Mouse (Mus musculus): ENCODE measurements around the gene Tmem178. TPM values are rescaled to one million over a fixed set of nuclear protein-coding genes. Genes with fewer than 3 reads are reported as not detected.

Gene Tmem178
- polyA plus RNA-seq, 1 experiment from 2014 or later: 30.5 TPM

DNA sequence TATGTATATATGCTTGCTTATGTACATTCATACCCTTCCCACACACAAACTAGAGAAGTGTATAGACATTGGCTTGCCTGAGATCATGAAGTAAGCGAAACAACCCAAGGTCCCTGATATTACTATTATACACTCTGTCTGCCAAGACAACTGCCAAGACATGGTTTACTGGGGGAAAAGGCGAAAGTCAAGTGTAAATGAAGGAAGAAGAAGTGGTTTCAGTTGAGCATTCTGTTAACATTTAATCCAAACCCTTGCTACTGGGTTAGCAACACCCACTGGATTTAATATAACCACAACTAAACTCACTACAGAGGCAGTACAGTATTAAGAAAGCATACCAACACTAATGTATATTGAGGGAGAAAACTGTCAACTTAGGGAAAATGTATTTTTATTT is 28.8 kb upstream of the Tmem178 start:
- H3K27me3 ChIP-seq (ENCODE audit: control insufficient read depth, insufficient read depth, low read length): no peaks in the 10 kb centered on the region
- ATAC-seq (ENCODE audit: low FRiP score, low TSS enrichment): no peak
- H3K9me3 ChIP-seq (ENCODE audit: control insufficient read depth, low read length): no peaks in the 10 kb centered on the region
- H3K4me3 ChIP-seq (replicated peaks; ENCODE audit: low read depth, low read length): no peak overlapping the region
- no peak overlapping the region for H3K9ac ChIP-seq (replicated peaks; ENCODE audit: low read length)
- H3K36me3 ChIP-seq (ENCODE audit: control insufficient read depth, insufficient read depth, low read length): no peaks in the 10 kb centered on the region
- no peak for DNase-seq
- H3K4me1 ChIP-seq (ENCODE audit: control insufficient read depth, insufficient read depth, low read length): no peaks in the 10 kb centered on the region
- WGBS: 90% methylated on average over 2 of the region's 2 CpGs
- H3K27ac ChIP-seq (replicated peaks; ENCODE audit: low read depth, low read length): no peak overlapping the region
- H3K4me2 ChIP-seq (ENCODE audit: low read length): no peak overlapping the region

DNA sequence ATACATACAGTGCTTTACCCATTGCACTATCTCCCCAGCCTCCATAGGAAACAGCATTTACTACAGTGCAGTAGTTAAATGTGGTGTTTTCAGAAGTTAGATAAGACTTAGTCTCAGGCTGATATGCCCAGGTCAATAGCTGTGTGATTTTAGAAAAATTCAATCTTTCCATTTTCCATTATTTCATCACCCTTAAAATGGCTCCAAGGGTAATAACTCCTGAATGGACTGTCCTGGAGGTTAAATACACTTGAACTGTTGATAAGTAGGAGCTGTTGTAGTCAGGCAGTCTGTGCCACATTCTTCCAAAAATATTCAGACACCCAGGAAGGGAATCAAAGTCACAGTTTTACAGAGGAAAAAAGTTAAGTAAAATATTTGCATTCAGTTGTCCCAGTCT is 25.2 kb upstream of the Tmem178 start:
- Histone ChIP-seq H3K4me3 (replicated peaks; ENCODE audit: low read depth, low read length) (no peak overlapping the region), H3K4me2 (ENCODE audit: low read length) (no peak overlapping the region), H3K36me3 (ENCODE audit: control insufficient read depth, insufficient read depth, low read length) (no peaks in the 10 kb centered on the region), H3K9me3 (ENCODE audit: control insufficient read depth, low read length) (no peaks in the 10 kb centered on the region), H3K27ac (replicated peaks; ENCODE audit: low read depth, low read length) (no peak overlapping the region), H3K27me3 (ENCODE audit: control insufficient read depth, insufficient read depth, low read length) (no peaks in the 10 kb centered on the region), H3K9ac (replicated peaks; ENCODE audit: low read length) (no peak overlapping the region), H3K4me1 (ENCODE audit: control insufficient read depth, insufficient read depth, low read length) (no peaks in the 10 kb centered on the region)
- no peak for DNase-seq
- no peak for ATAC-seq (ENCODE audit: low FRiP score, low TSS enrichment)

DNA sequence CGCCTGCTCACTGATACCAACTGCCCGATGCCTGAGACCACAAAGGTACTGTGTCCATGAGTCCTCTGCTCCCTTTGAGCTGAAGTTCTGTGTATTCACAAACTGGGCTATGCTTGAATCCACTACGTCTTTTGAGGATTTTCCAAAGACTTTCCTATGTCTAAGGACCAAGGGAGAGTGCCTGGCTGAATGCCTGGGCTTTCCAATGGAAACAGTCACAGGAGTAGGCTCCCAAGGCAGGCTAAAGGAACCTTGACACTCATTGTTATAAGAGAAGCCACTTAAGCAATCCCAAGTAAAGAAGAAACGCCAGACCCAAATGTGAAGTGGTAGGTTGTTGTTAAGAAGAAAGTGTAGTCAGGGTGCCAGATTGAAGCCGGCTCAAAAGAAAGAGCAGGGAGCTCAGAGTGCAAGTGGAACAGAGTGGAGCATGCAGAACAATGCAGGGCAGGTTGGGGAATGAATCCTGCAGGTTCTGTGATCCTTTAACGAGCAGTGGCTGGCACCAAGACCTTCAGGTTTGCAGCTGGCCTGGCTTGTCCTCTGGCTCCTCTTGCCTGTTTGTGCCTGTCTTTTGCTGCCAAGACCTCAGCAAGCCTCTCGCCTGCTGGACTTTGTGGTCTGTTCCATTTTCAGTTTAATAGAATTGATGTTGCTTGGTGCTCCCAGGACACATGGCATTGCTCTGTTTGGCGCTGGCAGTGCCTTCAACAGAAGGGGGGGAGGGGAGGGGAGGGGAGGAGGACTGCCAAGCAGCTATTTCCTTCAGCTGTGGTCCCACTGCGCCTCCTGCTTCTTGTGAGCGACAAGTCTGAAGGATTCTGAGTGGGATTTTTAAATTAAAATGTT is 22.9 kb upstream of the Tmem178 start:
- Histone ChIP-seq H3K27ac (replicated peaks; ENCODE audit: low read depth, low read length) (no peak overlapping the region), H3K4me1 (ENCODE audit: control insufficient read depth, insufficient read depth, low read length) (no peaks in the 10 kb centered on the region), H3K4me2 (ENCODE audit: low read length) (no peak overlapping the region), H3K36me3 (ENCODE audit: control insufficient read depth, insufficient read depth, low read length) (no peaks in the 10 kb centered on the region), H3K27me3 (ENCODE audit: control insufficient read depth, insufficient read depth, low read length) (no peaks in the 10 kb centered on the region), H3K4me3 (replicated peaks; ENCODE audit: low read depth, low read length) (no peak overlapping the region), H3K9ac (replicated peaks; ENCODE audit: low read length) (no peak overlapping the region), H3K9me3 (ENCODE audit: control insufficient read depth, low read length) (no peaks in the 10 kb centered on the region)
- DNase-seq (peak; percentile 61), ATAC-seq (ENCODE audit: low FRiP score, low TSS enrichment) (no peak)
- WGBS: 73% methylated on average over 10 of the region's 10 CpGs

DNA sequence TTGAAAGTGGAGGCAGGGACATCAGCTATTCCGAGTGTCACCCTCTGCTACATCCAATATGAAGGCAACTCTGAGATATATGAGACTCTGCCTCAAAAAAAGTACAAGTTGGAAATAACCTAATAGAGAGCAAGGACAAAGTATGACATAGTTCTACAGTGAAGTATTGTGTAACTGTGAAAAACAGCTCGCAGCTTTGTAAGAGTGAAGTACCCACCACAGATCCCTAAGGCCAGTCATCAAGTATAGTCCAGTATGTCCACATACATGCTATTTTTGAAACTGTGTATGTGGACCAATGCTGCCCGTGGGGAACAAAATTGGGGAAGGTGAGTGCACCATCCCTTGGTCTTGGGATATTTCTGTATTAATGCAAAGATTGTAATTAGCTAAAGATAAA is 18.9 kb upstream of the Tmem178 start:
- 93% methylated on average over 3 of the region's 3 CpGs for WGBS
- Histone ChIP-seq H3K27ac (replicated peaks; ENCODE audit: low read depth, low read length) (no peak overlapping the region), H3K9me3 (ENCODE audit: control insufficient read depth, low read length) (no peaks in the 10 kb centered on the region), H3K27me3 (ENCODE audit: control insufficient read depth, insufficient read depth, low read length) (no peaks in the 10 kb centered on the region), H3K9ac (replicated peaks; ENCODE audit: low read length) (no peak overlapping the region), H3K36me3 (ENCODE audit: control insufficient read depth, insufficient read depth, low read length) (no peaks in the 10 kb centered on the region), H3K4me2 (ENCODE audit: low read length) (no peak overlapping the region), H3K4me1 (ENCODE audit: control insufficient read depth, insufficient read depth, low read length) (no peaks in the 10 kb centered on the region), H3K4me3 (replicated peaks; ENCODE audit: low read depth, low read length) (no peak overlapping the region)
- ATAC-seq (ENCODE audit: low FRiP score, low TSS enrichment) (no peak), DNase-seq (no peak)

DNA sequence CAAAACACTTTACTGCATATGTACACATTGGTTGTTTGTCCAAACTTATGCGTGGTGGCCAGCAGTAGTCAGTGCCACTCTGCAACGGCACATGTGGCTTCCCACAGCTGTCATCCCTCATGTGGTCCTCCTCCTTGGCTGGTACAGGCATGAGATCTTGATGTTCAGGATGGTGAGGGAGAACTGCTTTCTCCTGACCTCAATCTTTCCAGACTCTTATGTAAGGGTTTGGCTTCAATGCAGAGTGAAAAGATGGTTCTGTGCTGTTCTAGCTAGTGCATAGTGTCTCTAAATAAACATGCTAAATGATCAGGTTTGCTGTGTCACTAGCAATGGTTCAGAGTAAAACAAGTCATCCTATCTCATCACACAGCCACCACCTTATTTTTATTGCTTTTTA is 17.3 kb upstream of the Tmem178 start:
- Histone ChIP-seq H3K36me3 (ENCODE audit: control insufficient read depth, insufficient read depth, low read length) (no peaks in the 10 kb centered on the region), H3K9ac (replicated peaks; ENCODE audit: low read length) (no peak overlapping the region), H3K4me3 (replicated peaks; ENCODE audit: low read depth, low read length) (no peak overlapping the region), H3K27ac (replicated peaks; ENCODE audit: low read depth, low read length) (no peak overlapping the region), H3K4me1 (ENCODE audit: control insufficient read depth, insufficient read depth, low read length) (no peaks in the 10 kb centered on the region), H3K27me3 (ENCODE audit: control insufficient read depth, insufficient read depth, low read length) (no peaks in the 10 kb centered on the region), H3K9me3 (ENCODE audit: control insufficient read depth, low read length) (no peaks in the 10 kb centered on the region), H3K4me2 (ENCODE audit: low read length) (no peak overlapping the region)
- DNase-seq: no peak
- no peak for ATAC-seq (ENCODE audit: low FRiP score, low TSS enrichment)
- 96% methylated on average over 2 of the region's 2 CpGs for WGBS

DNA sequence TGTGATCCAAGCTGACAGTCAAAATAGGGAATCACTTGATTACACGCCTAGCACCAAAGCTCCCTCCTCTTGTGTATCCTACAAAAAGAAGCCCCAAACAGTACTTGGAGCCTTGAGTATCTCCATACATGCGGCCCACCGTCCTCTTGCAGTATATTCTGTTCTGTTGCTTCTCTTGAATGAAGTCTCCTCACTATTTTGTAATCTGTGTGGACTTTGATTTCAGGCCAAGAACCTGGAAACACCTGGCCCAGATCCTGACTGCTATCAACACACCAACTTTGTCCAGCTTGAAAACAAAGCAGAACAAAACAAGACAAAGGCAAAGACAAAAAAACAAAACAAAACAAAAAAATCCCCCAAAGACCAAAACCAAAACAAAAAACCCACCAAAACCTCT is 11.7 kb upstream of the Tmem178 start:
- no peak for DNase-seq
- WGBS: 89% methylated on average over 3 of the region's 3 CpGs
- no peak for ATAC-seq (ENCODE audit: low FRiP score, low TSS enrichment)

DNA sequence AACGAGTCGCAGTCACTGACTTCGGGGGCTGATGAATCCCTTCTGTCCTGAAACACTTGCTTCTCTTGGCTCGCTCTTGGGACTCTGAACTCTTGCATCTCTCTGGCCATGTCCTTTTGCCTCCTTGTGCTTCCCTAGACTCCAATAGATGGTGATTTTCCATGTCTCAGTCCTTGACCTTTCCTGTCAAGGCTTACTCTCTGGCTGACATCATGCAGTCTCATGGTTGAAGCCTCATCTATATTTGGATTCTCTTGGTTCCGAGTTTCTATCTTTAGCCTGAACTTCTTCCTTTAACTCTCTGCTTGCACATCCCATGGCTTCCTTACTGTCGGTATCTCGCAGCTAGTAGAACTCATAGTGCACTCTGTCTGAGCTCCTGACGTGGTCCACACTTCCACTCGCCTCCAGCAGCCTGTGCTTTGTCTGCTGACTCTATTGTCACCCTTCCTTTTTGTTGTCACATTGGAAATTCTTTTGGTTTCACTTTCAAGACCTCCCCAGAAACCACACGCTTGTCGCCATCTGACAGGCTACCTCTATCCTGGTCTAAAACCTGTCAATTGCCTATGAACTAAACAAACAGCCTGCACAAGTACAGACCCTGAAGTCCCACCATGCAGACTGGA is 10.9 kb upstream of the Tmem178 start:
- 75% methylated on average over 11 of the region's 11 CpGs for WGBS
- H3K4me1 ChIP-seq (ENCODE audit: control insufficient read depth, insufficient read depth, low read length): no peaks in the 10 kb centered on the region
- H3K4me2 ChIP-seq (ENCODE audit: low read length): no peak overlapping the region
- no peak overlapping the region for H3K9ac ChIP-seq (replicated peaks; ENCODE audit: low read length)
- no peak for DNase-seq
- no peak for ATAC-seq (ENCODE audit: low FRiP score, low TSS enrichment)
- no peaks in the 10 kb centered on the region for H3K27me3 ChIP-seq (ENCODE audit: control insufficient read depth, insufficient read depth, low read length)
- no peaks in the 10 kb centered on the region for H3K9me3 ChIP-seq (ENCODE audit: control insufficient read depth, low read length)
- no peaks in the 10 kb centered on the region for H3K36me3 ChIP-seq (ENCODE audit: control insufficient read depth, insufficient read depth, low read length)
- no peak overlapping the region for H3K27ac ChIP-seq (replicated peaks; ENCODE audit: low read depth, low read length)
- H3K4me3 ChIP-seq (replicated peaks; ENCODE audit: low read depth, low read length): no peak overlapping the region

More for the DNA sequence above, 11.7 kb upstream of the Tmem178 start:
- Histone ChIP-seq H3K4me1 (ENCODE audit: control insufficient read depth, insufficient read depth, low read length) (no peaks in the 10 kb centered on the region), H3K36me3 (ENCODE audit: control insufficient read depth, insufficient read depth, low read length) (no peaks in the 10 kb centered on the region), H3K4me2 (ENCODE audit: low read length) (no peak overlapping the region), H3K27ac (replicated peaks; ENCODE audit: low read depth, low read length) (no peak overlapping the region), H3K9me3 (ENCODE audit: control insufficient read depth, low read length) (no peaks in the 10 kb centered on the region), H3K4me3 (replicated peaks; ENCODE audit: low read depth, low read length) (no peak overlapping the region), H3K9ac (replicated peaks; ENCODE audit: low read length) (no peak overlapping the region), H3K27me3 (ENCODE audit: control insufficient read depth, insufficient read depth, low read length) (no peaks in the 10 kb centered on the region)

DNA sequence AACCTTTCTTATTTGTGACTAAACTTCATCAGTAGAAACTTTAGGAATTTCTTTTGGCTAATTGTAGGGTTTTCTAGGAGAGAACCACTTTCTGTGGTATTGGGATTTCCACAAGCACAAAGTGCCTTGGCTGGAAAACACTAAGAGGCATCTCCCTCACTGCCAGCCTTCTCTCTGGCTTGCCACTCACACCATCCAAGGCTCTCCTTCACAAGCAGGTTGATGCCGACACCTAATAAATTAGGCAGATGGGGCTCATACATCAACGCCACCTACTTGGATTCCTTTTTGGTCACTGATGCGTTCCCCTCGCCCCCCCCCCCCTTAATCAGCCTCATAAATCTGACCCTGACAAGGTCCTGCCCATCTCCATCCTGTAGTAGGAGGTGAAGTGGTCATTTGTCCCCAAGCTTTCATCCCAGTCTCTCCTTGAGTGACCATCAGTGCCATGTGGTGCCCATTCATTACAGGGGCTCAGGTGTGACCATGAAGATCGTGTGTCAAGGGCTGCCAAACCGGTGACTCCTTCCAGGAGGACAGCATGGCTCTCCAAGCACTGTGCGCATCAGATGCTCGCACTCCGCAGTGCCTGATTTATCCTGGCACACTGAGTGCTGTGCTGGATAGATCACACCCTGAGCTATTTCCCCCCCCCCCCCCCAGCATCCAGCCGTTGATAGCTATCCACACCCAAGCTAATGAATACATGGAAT is 8.5 kb upstream of the Tmem178 start:
- H3K27me3 ChIP-seq (ENCODE audit: control insufficient read depth, insufficient read depth, low read length): no peaks in the 10 kb centered on the region
- H3K27ac ChIP-seq (replicated peaks; ENCODE audit: low read depth, low read length): no peak overlapping the region
- no peaks in the 10 kb centered on the region for H3K4me1 ChIP-seq (ENCODE audit: control insufficient read depth, insufficient read depth, low read length)
- H3K4me2 ChIP-seq (ENCODE audit: low read length): no peak overlapping the region
- WGBS: 88% methylated on average over 10 of the region's 10 CpGs
- H3K9me3 ChIP-seq (ENCODE audit: control insufficient read depth, low read length): no peaks in the 10 kb centered on the region
- ATAC-seq (ENCODE audit: low FRiP score, low TSS enrichment) (no peak), DNase-seq (no peak)
- H3K4me3 ChIP-seq (replicated peaks; ENCODE audit: low read depth, low read length): no peak overlapping the region
- no peak overlapping the region for H3K9ac ChIP-seq (replicated peaks; ENCODE audit: low read length)
- no peaks in the 10 kb centered on the region for H3K36me3 ChIP-seq (ENCODE audit: control insufficient read depth, insufficient read depth, low read length)
